Mouse (Mus musculus): ENCODE results near the gene Akr1b8. TPM values are rescaled to one million over a fixed set of nuclear protein-coding genes. Genes with fewer than 3 reads are reported as not detected.

Gene Akr1b8
- polyA plus RNA-seq (2016; fragmentation: Nextera tagmentation; extraction: Ambion mirVana), result 16.5 and 19.4 TPM in 2 replicates

GRCm38 (mm10) chr6:34353658-34354353, at the start of gene Akr1b8:
Akr1b8 (plus strand) TSS chr6:34354119.
- peak; percentile 27 for DNase-seq (ENCODE audit: low spot score)
- Histone ChIP-seq H3K9me3 (replicated peaks) (no peaks in the 10 kb centered on the region), H3K4me3 (peak within 1 kb of the TSS; percentile 47), H3K27me3 (ENCODE audit: low read depth, poor library complexity, severe bottlenecking) (no peaks in the 10 kb centered on the region), H3K27ac (replicated peaks) (peak within 1 kb of the TSS; percentile 82), H3K36me3 (no peaks in the 10 kb centered on the region), H3K4me1 (peaks cover 19% of the 10 kb centered on the region)
- 16% methylated on average over 16 of the region's 16 CpGs for WGBS

GRCm38 (mm10) chr6:34304675-34305241, 49.2 kb upstream of the Akr1b8 start:
- Histone ChIP-seq H3K4me3 (no peak overlapping the region), H3K27ac (replicated peaks) (no peak overlapping the region), H3K36me3 (peaks cover 66% of the 10 kb centered on the region), H3K9me3 (replicated peaks) (no peaks in the 10 kb centered on the region), H3K27me3 (ENCODE audit: low read depth, poor library complexity, severe bottlenecking) (no peaks in the 10 kb centered on the region), H3K4me1 (no peaks in the 10 kb centered on the region)
- WGBS, result 91% methylated on average over 10 of the region's 10 CpGs
- DNase-seq (ENCODE audit: low spot score), result no peak

- DNase-seq (ENCODE audit: low spot score), result no peak
- H3K9me3 ChIP-seq (replicated peaks), result no peaks in the 10 kb centered on the region
- no peak overlapping the region for H3K4me3 ChIP-seq
- H3K27me3 ChIP-seq (ENCODE audit: low read depth, poor library complexity, severe bottlenecking), result no peaks in the 10 kb centered on the region
- H3K36me3 ChIP-seq, result peaks cover 87% of the 10 kb centered on the region
- H3K27ac ChIP-seq (replicated peaks), result no peak overlapping the region
- no peaks in the 10 kb centered on the region for H3K4me1 ChIP-seq
- whole genome bisulfite sequencing, result 89% methylated on average over 6 of the region's 6 CpGs
Observed at GRCm38 (mm10) chr6:34306797-34307196, 47.1 kb upstream of the Akr1b8 start.

DNA sequence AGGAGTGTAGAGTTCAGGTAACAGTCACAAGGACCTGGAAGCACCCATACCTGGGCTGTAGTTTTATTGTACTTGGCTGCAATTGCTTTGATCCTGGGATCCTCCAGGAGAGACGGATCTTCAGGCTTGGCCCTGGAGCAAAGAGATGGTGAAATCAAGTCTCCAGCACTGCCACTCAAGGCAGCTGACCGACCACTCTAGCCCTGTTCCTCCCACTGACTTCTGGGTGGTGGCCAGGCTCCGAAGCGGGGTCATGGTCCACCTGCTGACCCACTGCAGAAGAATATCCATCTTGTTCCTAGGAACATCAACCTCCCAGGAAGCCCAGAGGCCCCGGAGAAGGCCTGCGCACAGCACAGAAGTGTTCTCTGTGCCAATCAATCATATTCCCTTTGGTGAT, 44.4 kb upstream of the Akr1b8 start:
- peaks cover 90% of the 10 kb centered on the region for H3K36me3 ChIP-seq
- WGBS, result 93% methylated on average over 6 of the region's 6 CpGs

GRCm38 (mm10) chr6:34310023-34310595, 43.8 kb upstream of the Akr1b8 start:
- no peaks in the 10 kb centered on the region for H3K27me3 ChIP-seq (ENCODE audit: low read depth, poor library complexity, severe bottlenecking)
- DNase-seq (ENCODE audit: low spot score), result no peak
- peaks cover 84% of the 10 kb centered on the region for H3K36me3 ChIP-seq

More for the DNA sequence above, 44.4 kb upstream of the Akr1b8 start:
- H3K9me3 ChIP-seq (replicated peaks), result no peaks in the 10 kb centered on the region
- DNase-seq (ENCODE audit: low spot score), result no peak
- no peak overlapping the region for H3K27ac ChIP-seq (replicated peaks)
- H3K27me3 ChIP-seq (ENCODE audit: low read depth, poor library complexity, severe bottlenecking), result no peaks in the 10 kb centered on the region
- no peak overlapping the region for H3K4me3 ChIP-seq
- H3K4me1 ChIP-seq, result peaks cover 6% of the 10 kb centered on the region; the same call in 1 of the 2 replicates

GRCm38 (mm10) chr6:34313386-34313785, 40.5 kb upstream of the Akr1b8 start:
- Histone ChIP-seq H3K27me3 (ENCODE audit: low read depth, poor library complexity, severe bottlenecking) (peaks cover 5% of the 10 kb centered on the region), H3K36me3 (peaks cover 52% of the 10 kb centered on the region), H3K4me3 (no peak overlapping the region), H3K9me3 (replicated peaks) (no peaks in the 10 kb centered on the region), H3K4me1 (peaks cover 37% of the 10 kb centered on the region), H3K27ac (replicated peaks) (no peak overlapping the region)
- DNase-seq (ENCODE audit: low spot score), result no peak
- 83% methylated on average over 9 of the region's 9 CpGs for WGBS

More at GRCm38 (mm10) chr6:34310023-34310595, 43.8 kb upstream of the Akr1b8 start:
- Histone ChIP-seq H3K9me3 (replicated peaks) (no peaks in the 10 kb centered on the region), H3K4me1 (peaks cover 12% of the 10 kb centered on the region), H3K27ac (replicated peaks) (no peak overlapping the region), H3K4me3 (no peak overlapping the region)
- WGBS, result 94% methylated on average over 11 of the region's 11 CpGs

DNA sequence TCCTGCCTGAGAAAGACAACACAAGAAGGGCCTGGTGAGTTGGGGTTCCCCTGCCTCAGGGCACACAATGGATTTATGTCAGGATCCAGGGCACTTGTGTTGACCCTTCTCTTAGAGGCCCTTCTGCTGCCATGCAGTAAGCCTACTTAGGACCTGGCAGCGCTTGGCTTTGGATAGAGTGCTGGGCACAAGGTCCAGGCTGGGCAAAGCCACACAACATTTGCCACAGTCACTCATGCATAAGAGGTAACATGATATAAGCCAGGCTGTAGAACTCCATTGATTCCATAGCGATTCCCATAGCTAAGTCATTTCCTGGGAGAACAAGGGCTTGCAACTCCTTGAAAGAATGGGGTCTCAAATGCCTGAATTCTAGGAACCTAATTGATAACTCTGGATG, 40.0 kb upstream of the Akr1b8 start:
- Histone ChIP-seq H3K4me3 (no peak overlapping the region), H3K36me3 (peaks cover 47% of the 10 kb centered on the region), H3K27ac (replicated peaks) (no peak overlapping the region), H3K27me3 (ENCODE audit: low read depth, poor library complexity, severe bottlenecking) (peaks cover 10% of the 10 kb centered on the region), H3K4me1 (peaks cover 37% of the 10 kb centered on the region), H3K9me3 (replicated peaks) (no peaks in the 10 kb centered on the region)
- 95% methylated on average over 2 of the region's 2 CpGs for WGBS
- no peak for DNase-seq (ENCODE audit: low spot score)

- H3K27me3 ChIP-seq (ENCODE audit: low read depth, poor library complexity, severe bottlenecking), result peaks cover 13% of the 10 kb centered on the region
- H3K27ac ChIP-seq (replicated peaks), result peak within 1 kb of the TSS; percentile 91
- H3K9me3 ChIP-seq (replicated peaks), result no peaks in the 10 kb centered on the region
- peak within 1 kb of the TSS; percentile 86 for H3K4me3 ChIP-seq
- DNase-seq (ENCODE audit: low spot score), result peak; percentile 94
- under 1% methylated on average over 60 of the region's 60 CpGs for WGBS
- peaks cover 37% of the 10 kb centered on the region for H3K4me1 ChIP-seq
- peaks cover 15% of the 10 kb centered on the region for H3K36me3 ChIP-seq
Observed at GRCm38 (mm10) chr6:34316854-34317771, 36.8 kb upstream of the Akr1b8 start, which contains the start of gene Akr1b3. Akr1b3 (minus strand) TSS chr6:34317478.

- H3K9me3 ChIP-seq (replicated peaks), result no peaks in the 10 kb centered on the region
- peaks cover 13% of the 10 kb centered on the region for H3K27me3 ChIP-seq (ENCODE audit: low read depth, poor library complexity, severe bottlenecking)
- DNase-seq (ENCODE audit: low spot score), result no peak
- H3K4me3 ChIP-seq, result no peak overlapping the region
- 79% methylated on average over 5 of the region's 5 CpGs for WGBS
- no peak overlapping the region for H3K27ac ChIP-seq (replicated peaks)
- H3K36me3 ChIP-seq, result peaks cover 5% of the 10 kb centered on the region
- peaks cover 37% of the 10 kb centered on the region for H3K4me1 ChIP-seq
Observed at GRCm38 (mm10) chr6:34318172-34318571, 35.7 kb upstream of the Akr1b8 start.

GRCm38 (mm10) chr6:34318636-34319035, 35.3 kb upstream of the Akr1b8 start:
- Histone ChIP-seq H3K4me3 (no peak overlapping the region), H3K27ac (replicated peaks) (no peak overlapping the region), H3K36me3 (peaks cover 4% of the 10 kb centered on the region), H3K9me3 (replicated peaks) (no peaks in the 10 kb centered on the region), H3K4me1 (peaks cover 37% of the 10 kb centered on the region), H3K27me3 (ENCODE audit: low read depth, poor library complexity, severe bottlenecking) (peaks cover 13% of the 10 kb centered on the region)
- WGBS, result 75% methylated on average over 6 of the region's 6 CpGs
- no peak for DNase-seq (ENCODE audit: low spot score)

DNA sequence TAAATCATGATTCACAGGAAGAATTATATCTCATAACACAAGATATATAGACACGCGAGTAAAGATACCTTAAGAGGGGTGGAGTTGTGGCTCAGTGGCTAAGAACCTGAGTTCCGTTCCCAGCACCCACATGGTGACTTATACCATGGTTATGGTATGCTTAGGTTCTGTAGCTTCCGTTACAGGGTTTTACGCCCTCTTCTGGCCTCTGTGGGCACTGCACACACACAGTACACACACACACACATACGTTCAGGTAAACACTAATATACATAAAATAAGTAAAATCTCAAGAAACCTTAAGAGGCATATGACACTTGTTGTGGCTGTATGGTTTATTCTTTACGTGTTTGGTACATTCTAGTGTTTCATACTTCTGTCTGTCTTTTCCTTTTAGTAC, 31.8 kb upstream of the Akr1b8 start:
- 94% methylated on average over 7 of the region's 7 CpGs for WGBS
- H3K27me3 ChIP-seq (ENCODE audit: low read depth, poor library complexity, severe bottlenecking), result peaks cover 13% of the 10 kb centered on the region
- H3K36me3 ChIP-seq, result no peaks in the 10 kb centered on the region
- H3K9me3 ChIP-seq (replicated peaks), result no peaks in the 10 kb centered on the region
- H3K4me3 ChIP-seq, result no peak overlapping the region
- H3K4me1 ChIP-seq, result peaks cover 5% of the 10 kb centered on the region
- no peak overlapping the region for H3K27ac ChIP-seq (replicated peaks)
- no peak for DNase-seq (ENCODE audit: low spot score)

- no peaks in the 10 kb centered on the region for H3K9me3 ChIP-seq (replicated peaks)
- no peaks in the 10 kb centered on the region for H3K36me3 ChIP-seq
- no peak for DNase-seq (ENCODE audit: low spot score)
- H3K27ac ChIP-seq (replicated peaks), result no peak overlapping the region
- no peaks in the 10 kb centered on the region for H3K4me1 ChIP-seq
- no peaks in the 10 kb centered on the region for H3K27me3 ChIP-seq (ENCODE audit: low read depth, poor library complexity, severe bottlenecking)
- WGBS, result 94% methylated on average over 5 of the region's 5 CpGs
- H3K4me3 ChIP-seq, result no peak overlapping the region
Observed at GRCm38 (mm10) chr6:34331379-34331778, 22.5 kb upstream of the Akr1b8 start.
